Mouse (Mus musculus): ENCODE data around the gene Sprr4. TPM values are rescaled to one million over a fixed set of nuclear protein-coding genes. Genes with fewer than 3 reads are reported as not detected.
"Not testable (repeated sequence)": the region's sequence is repeated elsewhere in the genome, so short reads cannot be mapped to it uniquely, and the experiment has no call there.

The Sprr4 gene
- polyA plus RNA-seq (2012; ENCODE audit: insufficient read depth, insufficient read length, missing spikeins), result not detected in 2 replicates

- H3K4me3 ChIP-seq (ENCODE audit: insufficient read depth, low read depth, low read length), result no peak within 1 kb of the TSS
- no peaks in the 10 kb centered on the region for H3K4me1 ChIP-seq (ENCODE audit: control insufficient read depth, insufficient read depth, insufficient read length, low read length)
- H3K27ac ChIP-seq (replicated peaks; ENCODE audit: low read depth, low read length), result no peak within 1 kb of the TSS
These were observed at the start of gene Sprr4 for GRCm38 (mm10) chr3:92500393-92500792. Gene Sprr4 (minus strand): TSS chr3:92500493.

GRCm38 (mm10) chr3:92534411-92534810 is 34.1 kb upstream of the Sprr4 start, which contains the start of gene 2310046K23Rik:
Gene 2310046K23Rik (minus strand): TSS chr3:92534511.
- H3K27ac ChIP-seq (replicated peaks; ENCODE audit: low read depth, low read length), result no peak within 1 kb of the TSS
- no peak within 1 kb of the TSS for H3K4me3 ChIP-seq (ENCODE audit: insufficient read depth, low read depth, low read length)
- H3K4me1 ChIP-seq (ENCODE audit: control insufficient read depth, insufficient read depth, insufficient read length, low read length), result no peaks in the 10 kb centered on the region

- no peaks in the 10 kb centered on the region for H3K4me1 ChIP-seq (ENCODE audit: control insufficient read depth, insufficient read depth, insufficient read length, low read length)
- H3K4me3 ChIP-seq (ENCODE audit: insufficient read depth, low read depth, low read length), result no peak overlapping the region
- H3K27ac ChIP-seq (replicated peaks; ENCODE audit: low read depth, low read length), result no peak overlapping the region
These were observed 12.0 kb upstream of the Sprr4 start for GRCm38 (mm10) chr3:92512325-92512724.

- Histone ChIP-seq H3K4me1 (ENCODE audit: control insufficient read depth, insufficient read depth, insufficient read length, low read length) (no peaks in the 10 kb centered on the region), H3K4me3 (ENCODE audit: insufficient read depth, low read depth, low read length) (no peak overlapping the region), H3K27ac (replicated peaks; ENCODE audit: low read depth, low read length) (no peak overlapping the region)
These were observed 10.5 kb upstream of the Sprr4 start for GRCm38 (mm10) chr3:92510786-92511185.

- Histone ChIP-seq H3K4me3 (ENCODE audit: insufficient read depth, low read depth, low read length) (no peak overlapping the region), H3K27ac (replicated peaks; ENCODE audit: low read depth, low read length) (no peak overlapping the region), H3K4me1 (ENCODE audit: control insufficient read depth, insufficient read depth, insufficient read length, low read length) (no peaks in the 10 kb centered on the region)
These were observed 7.9 kb upstream of the Sprr4 start for GRCm38 (mm10) chr3:92508185-92508584.

- Histone ChIP-seq H3K4me3 (ENCODE audit: insufficient read depth, low read depth, low read length) (no peak overlapping the region), H3K4me1 (ENCODE audit: control insufficient read depth, insufficient read depth, insufficient read length, low read length) (no peaks in the 10 kb centered on the region), H3K27ac (replicated peaks; ENCODE audit: low read depth, low read length) (no peak overlapping the region)
These were observed 3.2 kb upstream of the Sprr4 start for GRCm38 (mm10) chr3:92503528-92503927.

- H3K27ac ChIP-seq (replicated peaks; ENCODE audit: low read depth, low read length); H3K4me3 ChIP-seq (ENCODE audit: insufficient read depth, low read depth, low read length); H3K4me1 ChIP-seq (ENCODE audit: control insufficient read depth, insufficient read depth, insufficient read length, low read length): not testable (repeated sequence)
These were observed 10.0 kb downstream of the Sprr4 start for GRCm38 (mm10) chr3:92490262-92490661.

GRCm38 (mm10) chr3:92486307-92486706 is 14.0 kb downstream of the Sprr4 start:
- no peak overlapping the region for H3K4me3 ChIP-seq (ENCODE audit: insufficient read depth, low read depth, low read length)
- no peak overlapping the region for H3K27ac ChIP-seq (replicated peaks; ENCODE audit: low read depth, low read length)
- no peaks in the 10 kb centered on the region for H3K4me1 ChIP-seq (ENCODE audit: control insufficient read depth, insufficient read depth, insufficient read length, low read length)

- H3K27ac ChIP-seq (replicated peaks; ENCODE audit: low read depth, low read length), result no peak within 1 kb of the TSS
- H3K4me3 ChIP-seq (ENCODE audit: insufficient read depth, low read depth, low read length), result no peak within 1 kb of the TSS
- no peaks in the 10 kb centered on the region for H3K4me1 ChIP-seq (ENCODE audit: control insufficient read depth, insufficient read depth, insufficient read length, low read length)
These were observed 14.4 kb downstream of the Sprr4 start, which contains the start of gene Sprr1a for GRCm38 (mm10) chr3:92485863-92486262. Gene Sprr1a (minus strand): TSS chr3:92485895.

- not testable (repeated sequence) for H3K27ac ChIP-seq (replicated peaks; ENCODE audit: low read depth, low read length); H3K4me3 ChIP-seq (ENCODE audit: insufficient read depth, low read depth, low read length); H3K4me1 ChIP-seq (ENCODE audit: control insufficient read depth, insufficient read depth, insufficient read length, low read length)
These were observed 19.0 kb downstream of the Sprr4 start for GRCm38 (mm10) chr3:92481249-92481648.

GRCm38 (mm10) chr3:92470111-92470510 is 30.2 kb downstream of the Sprr4 start:
- no peak overlapping the region for H3K4me3 ChIP-seq (ENCODE audit: insufficient read depth, low read depth, low read length)
- no peak overlapping the region for H3K27ac ChIP-seq (replicated peaks; ENCODE audit: low read depth, low read length)
- H3K4me1 ChIP-seq (ENCODE audit: control insufficient read depth, insufficient read depth, insufficient read length, low read length), result no peaks in the 10 kb centered on the region; the same call in 1 of the 2 replicates

- Histone ChIP-seq H3K4me1 (ENCODE audit: control insufficient read depth, insufficient read depth, insufficient read length, low read length) (no peaks in the 10 kb centered on the region; the same call in 1 of the 2 replicates), H3K4me3 (ENCODE audit: insufficient read depth, low read depth, low read length) (no peak overlapping the region), H3K27ac (replicated peaks; ENCODE audit: low read depth, low read length) (no peak overlapping the region; the same call in 1 of the 2 replicates)
These were observed 32.9 kb downstream of the Sprr4 start for GRCm38 (mm10) chr3:92467424-92467823.

- no peaks in the 10 kb centered on the region; the same call in 1 of the 2 replicates for H3K4me1 ChIP-seq (ENCODE audit: control insufficient read depth, insufficient read depth, insufficient read length, low read length)
- no peak overlapping the region for H3K27ac ChIP-seq (replicated peaks; ENCODE audit: low read depth, low read length)
- no peak overlapping the region for H3K4me3 ChIP-seq (ENCODE audit: insufficient read depth, low read depth, low read length)
These were observed 33.7 kb downstream of the Sprr4 start for GRCm38 (mm10) chr3:92466576-92466975.

- Histone ChIP-seq H3K4me3 (ENCODE audit: insufficient read depth, low read depth, low read length) (no peak within 1 kb of the TSS), H3K27ac (replicated peaks; ENCODE audit: low read depth, low read length) (no peak within 1 kb of the TSS), H3K4me1 (ENCODE audit: control insufficient read depth, insufficient read depth, insufficient read length, low read length) (no peaks in the 10 kb centered on the region)
These were observed 41.7 kb downstream of the Sprr4 start, which contains the start of gene Sprr3 for GRCm38 (mm10) chr3:92458620-92459019. Gene Sprr3 (minus strand): TSS chr3:92458720.

- H3K27ac ChIP-seq (replicated peaks; ENCODE audit: low read depth, low read length), result no peak overlapping the region
- no peak overlapping the region for H3K4me3 ChIP-seq (ENCODE audit: insufficient read depth, low read depth, low read length)
- H3K4me1 ChIP-seq (ENCODE audit: control insufficient read depth, insufficient read depth, insufficient read length, low read length), result no peaks in the 10 kb centered on the region
These were observed 45.1 kb downstream of the Sprr4 start for GRCm38 (mm10) chr3:92455151-92455550.
